Mouse (Mus musculus): ENCODE data around the gene Prune1. TPM values are rescaled to one million over a fixed set of nuclear protein-coding genes. Genes with fewer than 3 reads are reported as not detected.

The Prune1 gene
- total and polyA plus RNA-seq, 3 experiments = 28.5 to 51.8 TPM; not detected in 1

DNA sequence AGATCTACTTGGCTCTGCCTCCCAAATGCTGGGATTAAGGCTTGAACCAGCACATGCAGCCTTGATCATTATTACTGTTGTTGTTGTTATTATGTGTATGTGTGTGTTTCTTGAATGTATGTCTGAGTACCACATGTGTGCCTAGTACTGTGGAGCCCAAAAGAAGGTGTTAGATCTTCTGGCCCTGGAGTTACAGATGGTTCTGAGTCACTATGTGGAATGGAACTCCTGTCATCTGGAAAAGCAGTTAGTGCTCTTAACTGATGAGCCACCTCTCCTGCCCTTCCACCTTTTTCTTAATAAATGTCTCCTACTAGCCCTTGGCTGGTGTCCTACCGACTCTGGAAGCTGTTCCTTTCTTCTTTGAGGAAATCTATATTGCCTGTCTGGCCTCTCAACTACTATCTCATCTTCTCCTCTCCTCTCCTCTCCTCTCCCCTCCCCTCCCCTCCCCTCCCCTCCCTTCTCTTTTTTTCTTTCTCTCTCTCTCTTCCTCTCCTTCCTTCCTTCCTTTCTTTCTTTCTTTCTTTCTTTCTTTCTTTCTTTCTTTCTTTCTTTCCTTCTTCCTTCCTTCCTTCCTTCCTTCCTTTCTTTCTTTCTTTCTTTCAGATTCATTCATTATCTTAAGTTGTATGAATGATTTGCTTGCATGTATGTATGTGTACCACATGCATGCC, 34.1 kb downstream of the Prune1 start:
- no peaks in the 10 kb centered on the region for H3K79me2 ChIP-seq (ENCODE audit: control insufficient read depth, insufficient read depth, low read length, poor library complexity)
- peaks cover 0 to 25% of the 10 kb centered on the region in 2 experiments; a peak in 2 of 4 replicates for H3K36me3 ChIP-seq (ENCODE audit: control insufficient read depth in 1 of 2, insufficient read depth in 2 of 2, low read length in 2 of 2)
- no peaks in the 10 kb centered on the region for H3K27me3 ChIP-seq (ENCODE audit: control insufficient read depth in 1 of 2, insufficient read depth in 2 of 2, low read length in 2 of 2)
- peak overlapping the region; percentile 34 for H3K9ac ChIP-seq (ENCODE audit: control insufficient read depth, low read depth, low read length, poor library complexity, severe bottlenecking)
- H3K9me3 ChIP-seq (replicated peaks; ENCODE audit: insufficient read depth, low read length) = no peaks in the 10 kb centered on the region
- peak; percentile 71 for DNase-seq (ENCODE audit: low read depth, low spot score)
- H3K4me1 ChIP-seq (ENCODE audit: control insufficient read depth in 1 of 2, insufficient read depth in 2 of 2, low read length in 2 of 2) = peaks cover 25 to 32% of the 10 kb centered on the region in 2 experiments
- H3K27ac ChIP-seq (ENCODE audit: control insufficient read depth, low read depth, low read length) = peak overlapping the region; percentile 92
- H3K4me3 ChIP-seq (ENCODE audit: control insufficient read depth in 1 of 2, insufficient read depth in 1 of 2, low read depth in 2 of 2, low read length in 2 of 2) = peak overlapping the region in 1 of 2 experiments; percentile 1; a peak in 2 of 4 replicates
- no peak for TF ChIP-seq RAD21 (IDR thresholded peaks at IDR 0.05; ENCODE audit: low read depth, low read length)
- no peak for TF ChIP-seq SMC3 (IDR thresholded peaks at IDR 0.05; ENCODE audit: low read depth, low read length)
- TF ChIP-seq ELF1 (IDR thresholded peaks at IDR 0.05; ENCODE audit: low read depth, low read length) = no peak
- TF ChIP-seq BHLHE40 (IDR thresholded peaks at IDR 0.05; ENCODE audit: borderline replicate concordance, low read depth, low read length) = no peak
- TF ChIP-seq NELFE (IDR thresholded peaks at IDR 0.05; ENCODE audit: low read depth, low read length) = no peak; the same call in 1 of the 2 replicates
- TF ChIP-seq E2F4 (IDR thresholded peaks at IDR 0.05; ENCODE audit: borderline replicate concordance, low read depth, low read length) = no peak
- TF ChIP-seq POLR2AphosphoS5 (IDR thresholded peaks at IDR 0.05; ENCODE audit: borderline replicate concordance, low read depth, low read length) = no peak
- no peak for TF ChIP-seq POLR2A (IDR thresholded peaks at IDR 0.05; ENCODE audit: control insufficient read depth in 1 of 2, insufficient read depth in 1 of 2, low read depth in 1 of 2, low read length in 2 of 2, poor library complexity in 1 of 2)
- TF ChIP-seq POLR2AphosphoS2 (IDR thresholded peaks at IDR 0.05; ENCODE audit: low read length) = no peak; the same call in 1 of the 2 replicates
- no peak for TF ChIP-seq ZKSCAN1 (IDR thresholded peaks at IDR 0.05; ENCODE audit: low read depth, low read length)
- 0 out of 2 replicates have a peak, but pooled peaks have one; percentile 23 for TF ChIP-seq GATA1 (IDR thresholded peaks at IDR 0.05; ENCODE audit: low read depth, low read length)
- no peak for TF ChIP-seq TBP (IDR thresholded peaks at IDR 0.05; ENCODE audit: low read depth, low read length)
- peak; percentile 27; the same call in 1 of the 2 replicates for TF ChIP-seq TCF12 (IDR thresholded peaks at IDR 0.05; ENCODE audit: low read depth, low read length)
- no peak for TF ChIP-seq MYB (IDR thresholded peaks at IDR 0.05; ENCODE audit: low read depth, low read length)
- no peak for TF ChIP-seq TAL1 (IDR thresholded peaks at IDR 0.05; ENCODE audit: low read length)
- TF ChIP-seq KAT2A (conservative IDR thresholded peaks at IDR 0.05; ENCODE audit: low read depth, low read length) = 0 out of 2 replicates have a peak, but pooled peaks have one; percentile 6
- TF ChIP-seq MXI1 (IDR thresholded peaks at IDR 0.05; ENCODE audit: low read depth, low read length) = peak; percentile 62; the same call in 1 of the 2 replicates
- no peak for TF ChIP-seq UBTF (IDR thresholded peaks at IDR 0.05; ENCODE audit: borderline replicate concordance, insufficient read depth, low read depth, low read length)
- TF ChIP-seq RCOR1 (IDR thresholded peaks at IDR 0.05; ENCODE audit: low read depth, low read length) = 0 out of 2 replicates have a peak, but pooled peaks have one; percentile 27
- TF ChIP-seq HCFC1 (IDR thresholded peaks at IDR 0.05; ENCODE audit: low read depth, low read length) = no peak
- TF ChIP-seq USF2 (IDR thresholded peaks at IDR 0.05; ENCODE audit: borderline replicate concordance in 1 of 2, insufficient read depth in 1 of 2, low read depth in 1 of 2, low read length in 2 of 2) = no peak
- TF ChIP-seq MAX (IDR thresholded peaks at IDR 0.05; ENCODE audit: low read length) = no peak; the same call in 1 of the 2 replicates
- TF ChIP-seq SIN3A (IDR thresholded peaks at IDR 0.05; ENCODE audit: low read length) = peak; percentile 59; the same call in 1 of the 2 replicates
- no peak for TF ChIP-seq MEF2A (IDR thresholded peaks at IDR 0.05; ENCODE audit: extremely low read depth, insufficient replicate concordance, low read depth, low read length, poor library complexity, severe bottlenecking)
- TF ChIP-seq CTCF (IDR thresholded peaks at IDR 0.05 in 2 of 3, conservative IDR thresholded peaks at IDR 0.05 in 1 of 3; ENCODE audit: control insufficient read depth in 1 of 3, insufficient read depth in 1 of 3, low read depth in 2 of 3, low read length in 3 of 3, poor library complexity in 1 of 3, severe bottlenecking in 1 of 3) = no peak
- TF ChIP-seq MYC (IDR thresholded peaks at IDR 0.05; ENCODE audit: low read depth, low read length) = no peak; the same call in 1 of the 2 replicates
- TF ChIP-seq JUND (IDR thresholded peaks at IDR 0.05; ENCODE audit: low read depth, low read length) = no peak
- peak; percentile 74; the same call in 1 of the 2 replicates for TF ChIP-seq MAZ (IDR thresholded peaks at IDR 0.05; ENCODE audit: low read depth, low read length)
- TF ChIP-seq GABPA (IDR thresholded peaks at IDR 0.05; ENCODE audit: low read depth, low read length) = no peak
- TF ChIP-seq USF1 (IDR thresholded peaks at IDR 0.05; ENCODE audit: low read depth, low read length) = no peak
- TF ChIP-seq MAFK (IDR thresholded peaks at IDR 0.05; ENCODE audit: borderline replicate concordance, low read depth, low read length) = no peak; the same call in 1 of the 2 replicates
- no peak for TF ChIP-seq CHD2 (IDR thresholded peaks at IDR 0.05; ENCODE audit: low read length)
- TF ChIP-seq ZNF384 (IDR thresholded peaks at IDR 0.05; ENCODE audit: low read depth, low read length) = 0 out of 2 replicates have a peak, but pooled peaks have one; percentile 51
- TF ChIP-seq ZMIZ1 (IDR thresholded peaks at IDR 0.05; ENCODE audit: low read depth, low read length) = no peak
- TF ChIP-seq CHD1 (IDR thresholded peaks at IDR 0.05; ENCODE audit: low read depth, low read length) = no peak
- peak in 1 of 2 experiments; percentile 61; a peak in 3 of 4 replicates for TF ChIP-seq EP300 (IDR thresholded peaks at IDR 0.05; ENCODE audit: low read depth in 1 of 2, low read length in 2 of 2)
